Comparison of ENCODE assay signal across 13 mouse cellular contexts in genomic region chr5:124637836-124638235, GRCm38 (mm10). TPM values are rescaled to one million over a fixed set of nuclear protein-coding genes. Genes with fewer than 3 reads are reported as not detected.
A peak's percentile ranks its signal among the peaks of the same experiment; 100 is the strongest.
DNase-seq lines count a peak whose midpoint lies in the region.
"Had no signal": no experiment of that assay in that cellular context is flagged by ENCODE, and none has a peak within 500 bp of the region (broad histone marks: within the 10 kb centered on the region; RNA-seq: fewer than 3 reads in every experiment).

No protein-coding gene starts in this region.

- DNase-seq in induced T-regulatory cell, adult 2 months (ENCODE audit: low read depth), result peak; percentile 32
- peak; percentile 62 for DNase-seq in naive thymus-derived CD4-positive, alpha-beta T cell, adult 2 months (ENCODE audit: low read depth)
- peak; percentile 26 to 28 for DNase-seq in thymus, postnatal 10 days (ENCODE audit: low spot score in 2 of 2)
- DNase-seq in gastrocnemius, adult 8-10 months (ENCODE audit: low spot score in 2 of 2), result no peak
- DNase-seq in left cerebral cortex, adult 11 months (ENCODE audit: low spot score), result no peak
- DNase-seq in left cerebral cortex, postnatal 25 days (ENCODE audit: low spot score in 2 of 2), result no peak
- DNase-seq: adrenal gland, postnatal 25 days; cerebellum, adult 2 months; gastrocnemius, adult 2 months; kidney, adult 2 months; lung, adult 2 months; lung, postnatal 10 days; right cerebral cortex, postnatal 4 days had no signal

- intact Hi-C loops in left cerebral cortex, postnatal 25 days (cut with DNase I), result no loop called here

RNA-seq across cellular contexts. Expression of gene Atp6v0a2, which starts 9.5 kb away (rescaled TPM):
- 10 to 100 TPM; 29.1 to 38.6 (median 32.5) TPM for total RNA-seq in gastrocnemius, adult 8-10 months (2022)
- 10 to 100 TPM; 64.2 to 65.2 TPM for total RNA-seq in left cerebral cortex, postnatal 25 days (2021)

RNA-seq across cellular contexts. Expression of gene Gtf2h3, which starts 58.9 kb away (rescaled TPM):
- 10 to 100 TPM; 12.7 to 18.5 (median 16.5) TPM for total RNA-seq in gastrocnemius, adult 8-10 months (2022)
- 10 to 100 TPM; 26.6 to 30.5 TPM for total RNA-seq in left cerebral cortex, postnatal 25 days (2021)

RNA-seq across cellular contexts. Expression of gene Eif2b1, which starts 58.9 kb away (rescaled TPM):
- 10 to 100 TPM; 33.3 to 42.9 (median 38.7) TPM for total RNA-seq in gastrocnemius, adult 8-10 months (2022)
- total RNA-seq in left cerebral cortex, postnatal 25 days (2021), result 10 to 100 TPM; 31.3 to 31.7 TPM

Comparison
In these comparisons a context has a peak if more than half of its experiments do, and no peak if none do; other contexts are left out.
1. DNase-seq: peak in induced T-regulatory cell, adult 2 months (single experiment), naive thymus-derived CD4-positive, alpha-beta T cell, adult 2 months (single experiment) and thymus, postnatal 10 days (2 of 2); none in gastrocnemius, adult 8-10 months (0 of 2), left cerebral cortex, adult 11 months (single experiment) and left cerebral cortex, postnatal 25 days (0 of 2).